Mouse (Mus musculus): ENCODE data around the gene Stt3b. TPM values are rescaled to one million over a fixed set of nuclear protein-coding genes. Genes with fewer than 3 reads are reported as not detected.

Stt3b gene
- total RNA-seq, 2 experiments from 2014 or later, result 58.4 to 61.7 TPM

DNA sequence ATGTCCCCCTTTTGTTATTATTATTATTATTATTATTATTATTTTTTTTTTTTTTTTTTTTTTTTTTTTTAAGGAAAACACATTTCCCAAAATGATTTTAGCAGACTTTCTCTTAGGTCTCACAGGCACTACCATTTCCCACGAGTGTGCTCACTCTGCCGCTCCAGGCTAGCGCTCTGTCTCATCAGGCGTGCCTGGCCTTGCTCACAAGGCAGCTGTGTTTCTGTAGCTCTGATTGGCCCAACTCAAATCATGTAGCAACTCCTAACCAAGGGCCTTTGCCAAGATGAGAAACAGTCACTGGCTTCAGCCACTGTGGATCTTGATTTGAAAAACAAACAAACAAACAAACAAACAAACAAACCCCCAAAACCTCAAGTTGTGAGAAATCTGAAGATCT is 9.9 kb upstream of the Stt3b start:
- intact Hi-C loops (cut with DNase I), result no loop called here
- no peak for DNase-seq

DNA sequence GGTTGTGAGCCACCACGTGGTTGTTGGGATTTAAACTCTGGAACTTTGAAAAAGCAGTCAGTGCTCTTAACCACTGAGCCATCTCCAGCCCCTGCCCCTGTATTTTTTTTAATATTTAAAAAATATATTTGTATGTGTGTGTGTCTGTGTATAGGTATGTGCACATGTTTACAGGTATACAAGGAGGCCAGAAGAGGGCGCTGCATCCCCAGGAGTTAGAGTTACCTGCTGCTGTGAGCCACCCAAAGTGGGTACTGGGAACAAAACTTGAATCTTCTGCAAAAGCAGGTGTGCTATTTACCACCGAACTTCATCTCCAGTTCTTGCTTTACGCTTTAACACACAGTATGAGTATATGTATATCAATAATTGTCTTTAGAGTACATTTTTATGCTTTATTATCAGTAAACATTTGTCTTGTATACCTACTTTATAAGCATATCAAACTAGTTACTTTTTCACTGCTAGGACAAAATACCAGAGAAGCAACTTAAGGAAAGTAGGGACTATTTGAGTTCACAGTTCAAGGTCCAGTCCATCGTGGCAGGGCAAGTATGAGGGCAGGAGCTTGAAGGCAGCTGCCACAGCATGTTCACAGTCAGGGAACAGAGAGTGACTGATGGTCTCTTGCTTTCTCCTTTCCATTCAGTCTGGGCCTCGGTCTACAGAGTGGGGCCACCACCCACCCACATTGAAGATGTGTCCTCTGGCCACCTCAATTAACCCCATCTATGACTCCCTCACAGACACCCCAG is 8.6 kb upstream of the Stt3b start:
- intact Hi-C loops (cut with DNase I), result no loop called here
- no peak for DNase-seq

DNA sequence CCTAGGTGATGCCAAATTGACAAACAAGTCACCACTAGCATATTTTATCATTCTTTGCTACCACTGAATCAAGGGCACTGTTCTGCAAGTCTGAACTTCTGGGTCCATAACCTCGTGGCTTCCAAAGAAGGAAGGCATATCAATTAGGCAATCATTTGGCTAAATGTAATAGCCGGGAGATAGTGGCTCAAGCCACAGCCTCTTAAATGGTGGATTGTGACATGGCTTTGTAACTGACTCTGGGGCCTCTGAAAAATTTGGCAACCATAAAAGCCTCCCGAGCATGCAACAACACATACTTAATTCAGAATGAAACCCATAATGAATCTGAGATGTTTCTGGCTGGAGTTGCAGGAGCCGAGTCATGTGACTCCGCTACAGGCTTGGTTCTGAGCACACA is 6.8 kb upstream of the Stt3b start:
- intact Hi-C loops (cut with DNase I), result no loop called here
- DNase-seq, result no peak

DNA sequence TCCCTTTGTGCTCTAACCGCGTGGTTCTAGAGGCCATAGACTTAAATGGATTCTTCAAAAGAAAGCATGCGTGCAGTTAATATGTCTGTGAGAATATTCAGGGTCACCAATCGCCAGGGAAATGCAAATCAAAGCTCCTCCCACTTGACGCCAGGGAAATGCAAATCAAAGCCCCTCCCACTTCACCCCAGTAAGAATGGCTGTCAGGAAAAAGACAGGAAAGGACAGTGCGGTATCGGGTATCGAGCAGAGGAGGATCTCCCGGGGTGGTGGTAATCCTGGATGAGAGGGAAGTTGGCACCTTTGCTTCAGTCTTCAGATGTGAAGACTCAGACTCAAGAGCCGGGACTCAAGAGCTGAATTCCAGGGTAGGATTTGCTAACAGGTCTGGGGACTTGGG is 4.3 kb upstream of the Stt3b start:
- no peak for DNase-seq
- intact Hi-C loops (cut with DNase I), result no loop called here

DNA sequence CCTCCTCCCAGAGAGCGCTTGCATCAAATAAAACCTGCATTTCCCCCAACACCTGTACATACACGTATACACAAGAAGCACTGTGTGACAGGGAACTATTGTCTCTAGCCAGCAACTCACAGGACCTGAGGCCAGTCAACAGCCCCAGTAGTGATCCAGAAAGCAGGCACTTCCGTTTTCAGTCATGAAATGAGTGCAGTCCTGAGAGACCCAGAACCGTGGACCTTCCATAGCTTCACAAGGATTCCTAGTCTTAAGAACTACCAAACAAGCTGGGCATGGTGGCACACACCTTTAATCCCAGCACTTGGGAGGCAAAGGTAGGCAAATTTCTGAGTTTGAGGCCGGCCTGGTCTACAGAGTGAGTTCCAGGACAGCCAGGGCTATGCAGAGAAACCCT is 3.6 kb upstream of the Stt3b start:
- intact Hi-C loops (cut with DNase I), result no loop called here
- no peak for DNase-seq

DNA sequence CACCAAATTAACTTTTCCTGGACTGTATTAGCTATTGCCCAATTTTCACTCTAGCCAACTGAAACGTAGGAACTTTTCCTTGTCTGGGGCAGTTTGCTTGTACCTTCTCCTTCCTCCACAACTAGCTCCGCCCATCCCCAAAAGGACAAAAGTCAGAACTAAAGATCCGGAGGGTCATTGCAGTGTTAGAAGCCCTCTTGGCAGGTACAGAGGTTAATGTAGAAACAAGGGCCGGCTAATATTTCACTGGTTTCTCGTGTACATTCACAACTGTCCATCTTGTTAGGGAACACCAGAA is 951 bp upstream of the Stt3b start:
- DNase-seq, result no peak
- intact Hi-C loops (cut with DNase I), result no loop called here

DNA sequence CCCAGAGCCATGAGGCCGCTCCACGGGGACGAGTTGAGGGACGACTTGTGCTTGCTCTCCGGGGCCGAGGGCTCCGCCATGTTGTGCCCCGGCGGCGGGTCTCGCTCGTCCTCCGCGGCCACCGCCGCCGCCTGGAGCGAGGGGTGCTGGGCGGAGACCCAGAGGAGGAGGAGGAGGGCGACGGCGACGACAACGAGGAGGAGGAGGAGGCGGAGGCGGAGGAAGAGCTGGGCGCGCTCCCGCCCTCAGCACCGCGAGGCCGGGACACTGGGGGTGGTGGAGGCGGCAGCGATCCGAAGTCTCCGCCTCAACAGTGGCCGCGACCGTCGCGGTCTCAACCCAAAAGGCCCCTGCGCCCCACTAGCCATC is 260 bp downstream of the Stt3b start:
- DNase-seq, result peak in 1 of 2 experiments; percentile 87
- intact Hi-C loops (cut with DNase I), result loop anchor here (5.0 to 10.0 kb wide), 2 partner anchors 77 to 395 kb away; no protein-coding TSS in a partner anchor

DNA sequence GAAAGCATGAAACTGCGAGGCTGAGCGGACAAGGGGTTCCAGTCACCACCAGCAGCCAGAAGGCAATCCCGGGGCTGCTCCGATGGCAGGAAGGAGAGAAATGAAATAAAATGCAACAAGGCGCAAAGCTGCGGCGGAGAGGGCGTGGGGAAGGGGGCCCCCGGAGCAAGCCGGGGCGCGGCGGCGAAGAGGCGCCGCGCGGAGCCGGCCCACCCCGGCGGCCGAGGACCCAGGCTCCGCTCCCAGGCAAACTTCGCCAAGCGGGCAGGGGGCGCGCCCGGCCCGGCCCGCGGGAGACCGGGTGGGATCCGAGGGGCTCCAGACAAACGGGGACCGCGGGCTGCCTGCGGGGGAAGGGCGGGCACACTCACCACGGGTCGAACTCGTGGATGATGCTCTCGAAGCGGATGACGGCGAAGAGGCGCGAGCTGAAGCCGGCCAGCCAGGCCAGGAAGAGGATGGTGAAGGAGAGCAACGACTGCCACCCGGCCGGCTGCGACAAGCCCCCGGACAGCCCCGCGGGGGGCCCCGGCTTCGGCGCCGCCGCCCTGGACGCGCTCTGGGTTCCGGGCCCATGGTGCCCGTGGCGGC is 745 bp downstream of the Stt3b start:
- DNase-seq, result no peak
- intact Hi-C loops (cut with DNase I), result loop anchor here (5.0 to 10.0 kb wide), 2 partner anchors 78 to 395 kb away; no protein-coding TSS in a partner anchor

DNA sequence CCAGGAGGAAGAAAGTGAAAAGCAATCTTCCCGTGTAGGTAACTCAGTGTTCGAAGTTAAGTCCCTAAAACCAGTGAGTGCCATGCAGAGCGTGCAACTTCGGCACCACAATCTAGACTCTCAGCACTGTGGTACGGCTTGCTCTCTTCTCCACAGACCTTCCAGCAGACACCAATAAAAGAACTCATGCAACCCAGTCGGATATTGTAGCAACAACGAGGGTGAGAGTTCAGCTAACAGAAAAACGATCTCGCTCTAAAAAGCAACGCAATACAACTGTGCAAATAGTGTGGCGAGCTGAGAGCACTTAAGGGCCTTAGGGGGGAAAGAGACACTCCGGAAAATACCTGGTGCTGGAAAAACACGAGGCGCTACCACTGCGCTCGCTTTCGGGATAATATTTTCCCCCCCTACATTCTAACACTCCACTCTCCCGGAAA is 1.3 kb downstream of the Stt3b start:
- intact Hi-C loops (cut with DNase I), result loop anchor here (5.0 to 10.0 kb wide), 2 partner anchors 78 to 396 kb away; no protein-coding TSS in a partner anchor
- DNase-seq, result peak in 1 of 2 experiments; percentile 19

DNA sequence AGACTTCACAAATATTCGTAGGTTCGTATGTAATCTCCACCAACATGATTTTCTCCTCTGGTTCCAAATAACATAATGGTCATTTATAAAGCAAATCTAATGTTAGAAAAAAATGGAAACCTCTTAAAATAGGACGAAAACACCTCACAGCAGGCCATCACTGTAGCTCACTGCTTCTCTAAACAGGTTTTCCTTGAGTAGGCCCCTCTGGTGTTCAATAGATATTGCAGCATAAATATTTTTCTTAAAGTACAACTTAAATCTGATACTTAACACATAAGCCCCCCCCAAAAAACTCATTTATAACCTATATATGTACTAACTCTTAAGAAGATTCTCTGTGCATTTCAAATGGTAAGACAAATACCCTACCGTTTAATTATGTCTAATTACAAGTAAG is 1.8 kb downstream of the Stt3b start:
- intact Hi-C loops (cut with DNase I), result loop anchor here (5.0 to 10.0 kb wide), 2 partner anchors 79 to 396 kb away; no protein-coding TSS in a partner anchor

DNA sequence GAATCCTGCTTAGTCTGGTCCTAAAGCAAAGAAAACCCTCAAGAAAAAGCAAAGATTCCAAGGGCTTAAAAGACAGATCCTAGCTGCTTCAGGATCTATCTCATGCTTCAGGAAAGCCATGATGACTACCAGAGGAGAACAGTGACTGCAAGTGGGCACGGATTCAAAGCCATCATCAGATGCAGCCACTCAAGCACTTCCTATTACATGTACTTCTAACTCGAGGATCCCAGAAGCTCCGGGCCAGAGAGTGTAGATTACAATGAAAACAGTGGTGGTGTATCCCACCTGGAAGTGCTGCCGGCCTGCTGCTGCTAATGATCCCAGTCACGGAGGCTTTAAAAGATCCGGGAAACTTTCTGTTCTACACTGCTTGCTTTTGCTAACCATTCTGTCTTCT is 4.0 kb downstream of the Stt3b start:
- intact Hi-C loops (cut with DNase I), result loop anchor here (5.0 to 10.0 kb wide), 2 partner anchors 81 to 399 kb away; no protein-coding TSS in a partner anchor
- DNase-seq, result peak; percentile 30 to 44

More for the DNA sequence above, 1.8 kb downstream of the Stt3b start:
- no peak for DNase-seq

DNA sequence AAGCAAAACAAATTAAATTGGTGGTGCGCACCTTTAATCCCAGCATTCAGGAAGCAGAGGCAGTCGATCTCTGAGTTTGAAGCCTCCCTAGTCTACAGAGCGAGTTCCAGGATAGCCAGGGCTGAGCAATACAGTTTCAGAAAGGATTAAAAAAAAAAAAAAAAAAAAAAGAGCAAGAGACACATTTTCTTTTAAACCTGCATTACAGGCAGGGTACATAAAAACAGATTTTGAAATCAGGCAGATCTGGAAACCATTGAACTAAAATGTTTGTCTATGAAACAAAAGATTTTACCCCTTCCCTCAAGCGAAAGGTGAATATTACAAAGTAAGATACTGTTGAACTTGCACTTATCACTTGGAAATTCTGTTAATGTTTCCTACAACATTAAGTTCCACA is 6.1 kb downstream of the Stt3b start:
- no peak for DNase-seq
- intact Hi-C loops (cut with DNase I), result loop anchor here (10.0 kb wide), 1 partner anchor 401 kb away; no protein-coding TSS in a partner anchor

DNA sequence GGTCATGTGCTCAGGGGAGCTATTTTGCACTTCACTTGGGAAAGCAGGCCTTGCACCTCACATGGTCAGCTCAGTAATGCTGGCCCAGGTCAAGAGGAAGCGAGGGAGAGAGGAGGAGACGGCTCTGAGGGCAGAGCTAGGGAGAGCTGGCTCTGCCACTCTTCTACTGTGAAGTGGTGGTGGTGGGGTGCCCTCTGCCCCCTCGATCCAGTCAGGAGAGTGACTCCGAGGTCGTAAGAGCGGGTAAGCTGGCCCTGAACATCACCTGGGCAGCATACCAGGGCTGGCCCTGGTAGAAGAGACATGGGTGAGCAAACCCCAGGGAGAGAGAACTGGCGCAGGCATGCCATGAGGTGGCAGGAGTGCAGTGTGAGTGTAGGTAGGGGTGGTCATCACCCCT is 8.6 kb downstream of the Stt3b start:
- intact Hi-C loops (cut with DNase I), result loop anchor here (10.0 kb wide), 1 partner anchor 403 kb away; no protein-coding TSS in a partner anchor
- no peak for DNase-seq

DNA sequence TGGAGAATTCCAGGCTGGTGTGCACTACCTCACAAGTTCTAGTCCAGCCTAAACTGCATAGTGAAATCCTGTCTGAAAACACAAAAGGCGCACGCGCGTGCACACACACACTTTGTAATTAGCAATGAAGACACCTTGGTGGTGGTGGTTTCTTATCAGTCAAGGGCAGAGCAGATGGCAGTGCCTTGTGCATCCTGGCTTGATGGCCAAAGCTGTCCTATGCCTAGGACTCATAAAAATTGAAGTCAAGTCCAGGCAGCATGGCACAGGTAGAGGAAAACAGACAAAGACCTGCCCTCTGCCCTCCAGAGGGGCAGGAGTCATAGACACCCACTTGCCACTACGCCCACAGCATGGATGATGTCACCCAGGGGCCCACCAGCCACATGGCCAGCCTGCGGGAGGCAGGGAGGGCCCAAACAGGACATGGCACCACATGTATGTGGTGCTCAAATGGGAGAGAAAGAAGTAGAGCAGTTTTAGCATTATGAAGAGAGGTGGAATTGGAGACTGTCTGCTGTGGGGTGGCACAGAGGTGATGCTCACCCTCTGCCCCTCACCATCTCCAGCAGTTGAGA is 9.1 kb downstream of the Stt3b start:
- no peak for DNase-seq
- intact Hi-C loops (cut with DNase I), result loop anchor here (10.0 kb wide), 1 partner anchor 404 kb away; no protein-coding TSS in a partner anchor

DNA sequence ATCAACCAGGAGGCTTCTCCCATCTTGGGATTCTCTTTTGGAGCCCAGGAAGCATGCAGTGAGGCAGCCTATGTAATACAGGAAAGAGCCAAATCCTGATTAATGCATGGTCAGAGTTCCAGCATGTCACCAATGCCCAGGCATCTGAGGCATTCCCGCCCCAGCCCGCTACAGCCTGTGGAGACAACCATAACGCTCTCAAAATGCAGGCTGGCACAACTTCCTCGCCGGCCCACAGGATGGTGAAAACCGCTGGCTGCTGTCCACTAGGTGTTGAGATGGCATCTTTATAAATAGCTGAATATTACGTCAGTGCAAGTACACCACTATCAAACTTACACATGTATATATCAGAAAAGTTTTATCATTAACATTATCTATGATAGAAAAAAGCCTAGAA is 13.5 kb downstream of the Stt3b start:
- no peak for DNase-seq
- intact Hi-C loops (cut with DNase I), result no loop called here

DNA sequence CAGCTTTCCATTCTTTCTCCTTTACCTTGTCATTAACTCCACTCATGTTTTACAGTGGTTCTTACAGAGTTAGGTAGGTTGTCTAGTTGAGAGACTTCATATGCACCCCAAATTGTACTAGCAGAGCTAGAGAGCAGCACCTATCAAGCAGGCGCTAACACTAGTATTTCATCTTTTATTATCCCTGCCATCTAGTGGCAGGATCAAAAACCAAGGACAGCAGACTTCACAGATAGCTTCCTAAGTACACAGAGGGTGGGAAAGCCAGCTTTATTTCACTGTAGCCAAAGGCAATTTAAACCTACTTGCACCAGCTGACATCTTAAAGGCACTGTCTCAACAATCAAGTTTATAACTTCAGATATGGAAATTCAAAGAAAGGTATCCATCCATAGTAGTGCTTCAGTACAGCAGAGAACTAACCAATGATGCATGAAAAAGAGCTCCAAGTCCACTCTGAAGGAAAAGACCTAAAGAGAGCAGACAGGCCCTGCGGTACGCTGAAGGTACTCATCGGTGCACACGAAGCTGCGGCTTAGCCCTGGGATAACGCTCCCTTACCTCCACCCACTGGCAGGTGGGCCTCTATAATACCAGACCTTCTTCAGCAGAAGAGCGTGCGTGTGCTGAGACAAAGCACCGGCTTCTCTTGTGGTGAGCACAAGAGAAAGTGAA is 16.2 kb downstream of the Stt3b start:
- no peak for DNase-seq
- intact Hi-C loops (cut with DNase I), result no loop called here

DNA sequence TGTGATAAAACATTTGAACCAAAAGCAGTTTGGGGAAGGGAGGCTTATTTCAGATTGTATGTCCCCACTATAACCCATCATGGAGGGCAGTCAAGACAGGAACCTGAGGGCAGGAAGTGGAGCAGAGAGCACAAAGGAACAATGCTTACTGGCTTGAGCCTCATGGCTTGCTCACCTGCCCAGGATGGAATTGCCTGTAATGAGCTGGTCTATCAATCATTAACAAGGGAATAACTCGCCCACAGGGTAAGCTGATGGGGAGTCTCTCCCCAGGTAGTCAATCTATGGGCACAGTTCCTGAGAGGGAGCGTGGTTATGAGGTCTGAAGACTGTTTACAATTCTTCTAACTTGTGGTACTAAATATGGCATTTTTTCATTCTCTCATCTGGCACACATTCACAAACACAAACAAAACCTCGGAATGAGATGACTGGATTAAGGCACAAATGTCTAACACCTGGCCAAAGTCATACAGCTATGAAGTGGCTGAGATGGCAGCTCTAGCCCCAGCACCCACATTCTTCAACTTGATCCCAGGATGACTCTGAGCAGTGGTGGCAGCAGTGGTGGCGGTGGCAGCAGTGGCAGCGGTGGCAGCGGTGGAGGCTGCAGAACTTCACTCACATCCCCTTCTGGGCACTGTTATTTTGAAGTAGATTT is 22.3 kb downstream of the Stt3b start:
- intact Hi-C loops (cut with DNase I), result no loop called here
- no peak for DNase-seq

DNA sequence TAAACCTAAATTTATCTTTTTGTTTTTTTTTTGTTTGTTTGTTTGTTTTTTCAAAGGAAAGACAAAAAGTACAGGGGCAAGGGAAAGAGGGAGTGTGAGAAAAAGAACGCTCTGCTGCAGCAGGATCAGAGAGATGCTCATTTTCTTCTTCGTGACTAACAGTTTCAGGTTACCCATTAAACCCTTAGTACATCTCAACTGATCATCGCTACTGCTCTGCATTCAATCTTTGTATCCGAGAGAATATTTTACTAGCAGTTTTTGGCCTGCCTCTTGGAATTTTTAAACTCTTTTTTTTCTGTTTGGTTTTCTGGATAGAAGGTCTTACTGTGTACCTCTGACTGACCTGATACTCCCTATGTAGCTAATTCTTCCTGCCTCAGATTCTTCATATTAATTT is 25.8 kb downstream of the Stt3b start:
- intact Hi-C loops (cut with DNase I), result no loop called here

DNA sequence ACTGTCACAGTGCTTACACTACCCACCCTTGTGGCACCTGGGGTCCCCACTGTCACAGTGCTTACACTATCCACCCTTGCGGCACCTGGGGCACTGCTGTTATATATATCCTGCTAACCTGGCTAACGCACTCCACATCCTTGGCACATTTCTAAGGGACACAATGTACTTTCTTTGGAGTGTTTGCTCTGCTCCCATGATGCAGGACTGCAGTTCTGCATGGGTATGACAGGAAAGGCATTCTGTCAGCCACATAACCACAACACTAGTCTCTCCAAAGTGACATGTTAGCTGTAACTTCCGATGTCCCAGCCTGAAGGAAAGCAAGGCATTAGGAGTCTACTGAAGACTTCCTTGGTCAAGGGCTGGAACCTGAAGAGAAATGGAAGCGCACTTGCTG is 26.8 kb downstream of the Stt3b start:
- no peak for DNase-seq
- intact Hi-C loops (cut with DNase I), result no loop called here

More for the DNA sequence above, 25.8 kb downstream of the Stt3b start:
- no peak for DNase-seq

DNA sequence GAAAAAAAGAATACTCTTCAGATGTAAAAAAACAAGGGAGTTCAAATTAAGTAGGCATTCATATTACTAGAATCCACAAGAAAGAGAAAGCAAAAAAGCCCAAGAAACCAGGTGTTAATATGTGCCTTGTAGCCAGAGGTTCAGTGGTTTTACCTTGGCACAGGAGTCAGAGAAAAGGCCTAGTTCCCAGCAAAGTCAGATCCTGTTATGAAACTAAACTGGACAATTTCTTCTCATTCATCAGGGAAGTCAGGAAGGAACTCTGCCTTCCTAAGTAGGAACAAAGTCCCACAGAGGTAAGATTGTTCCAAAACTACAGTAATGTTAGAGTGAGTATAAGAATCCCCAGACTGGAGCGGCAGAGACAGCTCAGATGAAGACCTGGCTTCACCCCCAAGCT is 31.6 kb downstream of the Stt3b start:
- no peak for DNase-seq
- intact Hi-C loops (cut with DNase I), result no loop called here

DNA sequence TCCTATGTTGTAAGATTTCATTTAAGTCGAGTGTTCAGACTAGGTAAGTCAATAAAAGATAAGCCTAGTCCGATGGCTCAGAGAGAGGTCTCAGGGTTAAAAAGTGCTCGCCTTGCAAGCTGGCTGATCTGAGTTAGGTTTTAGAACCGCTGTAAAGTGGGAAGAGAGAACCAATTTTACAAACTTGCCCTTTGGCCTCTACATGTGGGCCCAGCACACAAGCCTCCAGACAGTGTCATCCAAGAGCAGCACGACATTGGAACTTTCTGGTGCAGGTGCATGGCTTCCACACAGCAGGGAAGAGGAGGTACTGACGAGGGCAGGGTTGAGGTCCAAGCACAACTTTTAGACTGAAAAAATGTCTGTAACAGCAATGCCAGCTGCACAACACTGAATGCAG is 35.4 kb downstream of the Stt3b start:
- no peak for DNase-seq
- intact Hi-C loops (cut with DNase I), result no loop called here
